Mouse (Mus musculus): ENCODE data around the gene Zfp605. TPM values are rescaled to one million over a fixed set of nuclear protein-coding genes. Genes with fewer than 3 reads are reported as not detected.
"Not testable (repeated sequence)": the region's sequence is repeated elsewhere in the genome, so short reads cannot be mapped to it uniquely, and the experiment has no call there.

The Zfp605 gene
- total RNA-seq (2014; fragmentation: Nextera tagmentation): 4.1 and 10.3 TPM in 2 replicates
- total RNA-seq (2017): 8.2 and 8.9 TPM in 2 replicates

DNA sequence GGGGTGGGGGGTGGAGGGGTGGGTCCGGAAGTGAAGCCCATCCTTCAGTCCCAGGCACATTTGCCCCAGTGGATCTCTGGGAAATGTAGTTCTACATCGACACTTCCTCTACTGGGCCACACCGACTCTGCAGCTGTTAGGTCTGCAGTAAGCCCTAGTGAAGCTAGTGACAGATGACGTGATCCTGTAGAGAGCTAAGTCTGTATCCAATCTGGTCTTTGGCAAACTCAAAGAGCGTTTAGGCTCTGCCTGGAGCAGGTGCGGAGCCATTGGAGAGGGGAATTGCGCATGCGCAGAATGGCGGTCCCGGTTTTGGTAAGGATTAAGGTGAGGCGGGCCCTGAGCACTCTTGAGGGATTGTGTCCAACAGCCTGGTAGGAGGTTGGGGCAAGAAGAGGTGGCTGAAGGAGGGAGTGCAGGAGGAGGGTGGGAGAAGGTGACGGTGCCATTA lies at the start of gene Zfp605:
Zfp605 (plus strand) TSS at position 102 of the 451 bp plus-strand sequence.
- peak; percentile 61 for ATAC-seq (replicated peaks; ENCODE audit: low FRiP score, low TSS enrichment, poor library complexity, severe bottlenecking)

DNA sequence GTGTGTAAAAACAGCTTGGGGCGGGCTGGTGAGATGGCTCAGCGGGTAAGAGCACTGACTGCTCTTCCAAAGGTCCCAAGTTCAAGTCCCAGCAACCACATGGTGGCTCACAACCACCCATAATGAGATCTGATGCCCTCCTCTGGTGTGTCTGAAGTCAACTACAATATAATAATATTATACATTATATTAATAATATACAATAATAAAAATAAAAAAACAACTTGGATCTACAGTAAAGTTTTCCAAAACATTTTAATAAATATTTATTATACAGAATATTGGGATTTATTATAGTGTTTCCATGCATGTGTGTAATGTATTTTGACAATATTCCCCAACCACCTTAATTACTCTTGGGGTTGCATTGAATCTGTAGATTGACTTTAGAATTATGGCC lies 37.5 kb upstream of the Zfp605 start, which contains the start of gene Gm17655:
Gm17655 (minus strand) TSS at position 101 of the 400 bp plus-strand sequence.
- ATAC-seq (replicated peaks; ENCODE audit: low FRiP score, low TSS enrichment, poor library complexity, severe bottlenecking): not testable (repeated sequence)

DNA sequence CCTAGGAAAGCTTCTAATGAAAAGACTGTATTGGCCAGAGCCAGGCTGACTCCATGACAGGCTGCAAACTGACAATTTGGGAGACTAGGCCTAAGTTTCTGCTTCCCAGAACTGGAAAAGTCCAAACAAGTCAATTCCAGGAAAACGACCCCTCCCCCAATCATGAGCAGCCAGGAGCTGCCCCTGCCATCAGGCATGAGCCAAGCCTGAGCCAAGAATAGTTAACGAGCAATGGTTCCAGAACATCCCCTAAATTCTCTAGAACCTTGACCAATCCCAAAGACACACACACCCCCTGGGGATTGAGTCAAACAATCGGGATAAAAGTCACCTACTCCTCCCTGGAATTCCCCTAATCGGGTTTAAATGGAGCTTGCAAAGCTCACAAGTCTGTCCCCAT lies 26.9 kb upstream of the Zfp605 start:
- no peak for ATAC-seq (replicated peaks; ENCODE audit: low FRiP score, low TSS enrichment, poor library complexity, severe bottlenecking)

DNA sequence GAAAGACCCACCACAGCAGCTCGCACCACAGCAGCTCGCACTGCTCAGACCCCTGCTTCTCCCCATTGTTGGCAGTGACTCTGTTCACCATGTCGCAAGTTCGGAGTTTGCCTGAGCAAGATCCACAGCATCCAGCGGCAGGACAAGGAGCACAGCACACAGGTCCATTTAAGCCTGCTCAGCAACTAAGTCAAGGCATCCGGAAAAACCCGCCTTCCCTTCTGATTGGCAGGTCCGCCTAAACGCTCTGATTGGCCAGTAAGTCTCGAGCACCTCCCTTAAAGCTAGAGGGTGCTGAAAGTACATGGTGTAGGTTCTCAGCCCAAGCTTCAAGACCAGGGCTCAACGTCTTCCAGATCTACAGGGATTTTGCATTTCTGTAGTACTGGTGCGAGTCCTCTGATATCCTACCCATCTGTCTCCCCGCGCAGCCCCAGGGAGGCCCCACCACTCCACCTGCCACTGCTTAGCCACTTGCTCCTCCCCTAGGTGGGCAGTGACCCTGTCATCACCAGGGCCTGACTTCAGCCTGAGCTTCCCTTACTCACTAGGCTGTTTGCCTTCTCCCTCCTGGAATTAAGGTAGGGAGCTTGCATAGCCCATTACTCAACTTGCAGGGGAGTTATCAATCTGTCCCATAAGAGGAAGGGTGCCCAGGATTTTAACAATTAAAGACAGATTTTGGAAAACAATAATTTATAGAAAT lies 23.6 kb upstream of the Zfp605 start:
- ATAC-seq (replicated peaks; ENCODE audit: low FRiP score, low TSS enrichment, poor library complexity, severe bottlenecking): no peak

DNA sequence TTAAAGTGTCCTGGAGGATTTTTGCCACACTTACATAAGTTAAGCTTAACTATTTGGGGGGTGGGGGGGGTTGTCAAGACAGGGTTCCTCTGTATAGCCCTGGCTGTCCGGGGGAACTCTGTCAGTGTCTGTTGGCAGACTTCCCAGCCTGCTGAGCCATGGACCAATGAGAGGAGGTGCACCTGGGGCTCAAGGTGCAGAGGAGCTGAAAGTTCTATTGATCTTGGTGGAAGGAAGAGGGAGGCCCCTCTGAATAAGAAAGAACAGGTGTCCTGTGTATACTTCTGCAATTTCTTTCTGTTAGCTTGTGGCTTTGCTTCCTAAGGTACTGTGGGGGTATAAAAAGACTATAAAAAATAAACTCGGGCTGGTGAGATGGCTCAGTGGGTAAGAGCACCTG lies 18.3 kb upstream of the Zfp605 start:
- no peak for ATAC-seq (replicated peaks; ENCODE audit: low FRiP score, low TSS enrichment, poor library complexity, severe bottlenecking)

- ATAC-seq (replicated peaks; ENCODE audit: low FRiP score, low TSS enrichment, poor library complexity, severe bottlenecking): peak; percentile 99
Measured at GRCm38 (mm10) chr5:110094030-110094846, 15.7 kb upstream of the Zfp605 start, which contains the start of gene Gm35315. TSS of gene Gm35315 (minus strand) at chr5:110094420.

GRCm38 (mm10) chr5:110094847-110095213 lies 15.1 kb upstream of the Zfp605 start:
- peak; percentile 40 for ATAC-seq (replicated peaks; ENCODE audit: low FRiP score, low TSS enrichment, poor library complexity, severe bottlenecking)

DNA sequence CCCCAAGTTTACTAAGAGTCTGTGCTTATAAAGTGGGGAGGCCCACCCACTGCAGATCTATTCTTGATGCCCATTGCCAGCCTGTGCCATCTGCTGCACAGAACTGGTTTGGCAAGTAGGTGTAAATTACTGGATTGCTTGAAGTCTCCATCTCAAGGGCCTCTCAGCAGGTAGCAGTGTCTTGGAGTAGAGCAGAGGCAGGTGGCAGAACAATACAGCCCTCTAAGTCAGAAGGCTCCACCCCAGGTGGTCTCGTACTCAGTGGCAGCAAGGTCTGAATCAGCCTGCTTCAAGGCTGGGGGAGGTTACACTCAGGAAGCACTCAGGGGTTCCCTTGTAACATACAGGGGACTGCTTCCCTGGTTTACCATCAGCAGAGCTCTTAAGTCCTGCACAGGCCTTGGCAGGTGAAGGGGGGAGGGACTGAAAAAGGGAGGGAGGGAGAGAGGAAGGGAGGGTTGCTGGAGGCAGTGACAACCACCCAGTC lies 10.9 kb upstream of the Zfp605 start:
- ATAC-seq (replicated peaks; ENCODE audit: low FRiP score, low TSS enrichment, poor library complexity, severe bottlenecking): no peak

DNA sequence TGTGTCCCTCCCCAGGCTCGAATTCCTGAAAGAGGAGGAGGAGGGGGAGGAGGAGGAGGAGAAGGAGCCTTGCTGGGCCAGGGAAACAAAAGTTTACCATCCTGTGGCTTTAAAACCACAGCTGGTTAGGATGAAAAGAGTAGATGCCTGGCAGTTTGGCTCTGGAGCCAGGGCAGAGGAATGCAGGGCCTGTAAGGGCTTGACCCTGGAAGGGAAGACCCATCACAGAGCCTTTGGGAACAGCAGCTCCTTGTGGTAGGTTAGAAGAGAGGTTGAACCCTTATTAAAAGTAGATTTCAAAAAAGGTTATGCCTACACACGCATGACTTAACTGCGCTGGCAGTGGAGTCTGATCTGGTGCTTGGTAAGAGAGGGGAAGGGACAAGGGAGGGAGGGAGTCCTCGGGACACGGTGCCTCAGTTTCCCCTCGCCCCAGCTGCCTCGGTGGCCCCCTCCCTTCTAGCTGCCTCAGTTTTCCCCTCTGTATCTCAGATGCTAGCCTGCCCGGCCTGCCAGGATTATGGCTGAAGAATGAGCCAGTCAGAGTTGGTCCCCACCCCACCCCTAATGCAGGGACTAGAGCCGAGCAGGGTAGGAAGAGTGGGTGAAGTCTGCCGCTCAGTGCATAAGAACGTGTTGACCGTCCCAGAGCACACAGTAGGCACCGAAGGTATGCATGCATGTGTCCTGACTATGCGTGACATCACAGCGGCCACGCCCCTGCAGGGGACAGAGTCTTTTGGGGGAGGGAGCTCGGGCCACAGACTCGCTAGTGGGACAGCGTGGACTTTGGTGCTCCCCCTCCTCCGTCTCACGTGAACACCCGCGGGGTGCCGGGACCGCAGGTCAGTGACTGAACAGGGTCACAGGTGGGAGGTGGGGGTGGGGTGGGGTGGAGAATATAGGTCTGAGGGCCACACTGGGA lies 10.0 kb upstream of the Zfp605 start, which contains the start of gene Plcxd1:
Plcxd1 (plus strand) TSS at position 314 of the 925 bp plus-strand sequence.
- ATAC-seq (replicated peaks; ENCODE audit: low FRiP score, low TSS enrichment, poor library complexity, severe bottlenecking): no peak

DNA sequence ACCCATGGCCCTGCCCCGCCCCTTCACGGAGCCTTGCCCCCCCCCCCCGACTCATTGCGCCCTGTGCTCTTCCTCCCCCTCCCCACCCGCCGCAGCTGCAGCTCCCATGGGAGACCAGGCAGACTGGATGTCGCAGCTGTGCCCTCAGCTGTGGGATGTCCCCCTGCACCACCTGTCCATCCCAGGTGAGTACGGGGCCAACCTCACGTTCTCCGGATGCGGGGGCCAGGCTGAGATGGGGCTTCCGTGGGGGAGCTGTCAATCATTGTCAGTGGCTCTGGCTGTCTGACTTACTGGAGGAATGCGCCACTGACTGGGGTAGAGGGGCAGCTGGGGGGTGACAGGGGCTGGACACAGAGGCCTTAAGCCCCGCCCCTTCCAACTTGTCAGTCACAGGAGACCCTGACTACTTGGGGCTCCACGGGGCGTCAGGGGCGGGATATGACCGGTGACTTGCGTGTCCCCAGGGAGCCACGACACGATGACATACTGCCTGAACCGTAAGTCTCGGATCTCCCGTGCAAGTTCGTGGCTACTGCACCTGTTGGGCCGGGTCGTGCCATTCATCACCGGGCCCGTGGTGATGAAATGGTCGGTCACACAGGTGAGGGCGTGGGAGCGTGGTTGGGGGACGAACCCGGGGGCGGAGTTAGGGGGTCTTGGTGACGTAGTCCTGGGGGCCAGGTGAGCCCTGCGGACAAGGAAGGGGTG lies 8.8 kb upstream of the Zfp605 start:
- peak; percentile 9 for ATAC-seq (replicated peaks; ENCODE audit: low FRiP score, low TSS enrichment, poor library complexity, severe bottlenecking)

GRCm38 (mm10) chr5:110101716-110102347 lies 8.1 kb upstream of the Zfp605 start:
- ATAC-seq (replicated peaks; ENCODE audit: low FRiP score, low TSS enrichment, poor library complexity, severe bottlenecking): peak; percentile 36; the same call in 1 of the 2 replicates

DNA sequence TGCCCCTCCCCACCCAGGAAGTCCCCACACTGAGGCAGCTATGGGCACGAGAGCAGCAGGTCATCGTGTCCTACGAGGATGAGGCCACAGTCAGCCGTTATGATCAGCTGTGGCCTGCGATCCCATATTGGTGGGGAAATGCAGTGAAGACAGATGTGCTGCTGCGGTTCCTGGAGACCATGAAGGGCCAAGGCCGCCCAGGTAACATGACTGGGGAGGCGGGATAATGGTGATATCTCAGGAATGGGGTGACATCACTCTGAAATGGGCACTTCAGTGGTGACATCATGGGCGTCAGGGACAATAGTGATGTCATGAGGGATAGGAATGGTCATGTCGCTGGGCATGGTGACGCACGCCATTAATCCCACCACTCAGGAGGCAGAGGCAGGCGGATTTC lies 7.5 kb upstream of the Zfp605 start:
- no peak for ATAC-seq (replicated peaks; ENCODE audit: low FRiP score, low TSS enrichment, poor library complexity, severe bottlenecking)

DNA sequence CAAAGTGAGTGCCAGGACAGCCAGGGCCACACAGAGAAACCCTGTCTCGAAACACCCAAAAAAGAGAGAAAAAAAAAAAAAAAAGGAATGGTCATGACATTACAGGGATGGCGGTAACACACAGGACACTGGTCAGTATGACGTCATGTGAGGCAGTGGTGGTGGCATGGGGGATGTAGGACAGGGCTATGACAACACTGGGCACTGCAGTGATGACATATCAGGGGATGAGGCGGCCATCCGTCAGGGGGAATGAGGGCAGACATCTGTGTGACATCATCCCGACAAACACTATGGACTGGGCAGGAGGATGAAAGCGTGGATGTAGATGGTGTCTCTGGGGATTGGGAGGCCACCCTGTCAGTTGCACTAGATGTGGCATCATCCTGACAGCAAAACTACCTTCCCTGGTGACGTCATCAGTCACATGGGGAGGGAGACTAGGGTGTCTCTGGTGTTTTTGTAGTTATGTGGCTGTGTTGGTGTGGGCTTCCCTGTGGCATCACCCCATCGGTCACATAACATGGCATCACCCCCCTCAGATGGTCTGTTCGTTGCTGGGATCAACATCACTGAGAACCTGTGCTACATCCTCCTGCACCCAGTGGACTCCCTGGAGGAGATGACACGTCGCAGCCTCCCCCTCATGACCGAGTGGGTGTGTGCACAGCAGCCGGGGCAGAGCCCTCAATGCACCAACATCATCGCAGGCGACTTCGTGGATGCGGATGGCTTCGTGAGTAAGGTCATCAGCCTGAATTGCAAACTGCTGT lies 6.9 kb upstream of the Zfp605 start:
- ATAC-seq (replicated peaks; ENCODE audit: low FRiP score, low TSS enrichment, poor library complexity, severe bottlenecking): no peak

DNA sequence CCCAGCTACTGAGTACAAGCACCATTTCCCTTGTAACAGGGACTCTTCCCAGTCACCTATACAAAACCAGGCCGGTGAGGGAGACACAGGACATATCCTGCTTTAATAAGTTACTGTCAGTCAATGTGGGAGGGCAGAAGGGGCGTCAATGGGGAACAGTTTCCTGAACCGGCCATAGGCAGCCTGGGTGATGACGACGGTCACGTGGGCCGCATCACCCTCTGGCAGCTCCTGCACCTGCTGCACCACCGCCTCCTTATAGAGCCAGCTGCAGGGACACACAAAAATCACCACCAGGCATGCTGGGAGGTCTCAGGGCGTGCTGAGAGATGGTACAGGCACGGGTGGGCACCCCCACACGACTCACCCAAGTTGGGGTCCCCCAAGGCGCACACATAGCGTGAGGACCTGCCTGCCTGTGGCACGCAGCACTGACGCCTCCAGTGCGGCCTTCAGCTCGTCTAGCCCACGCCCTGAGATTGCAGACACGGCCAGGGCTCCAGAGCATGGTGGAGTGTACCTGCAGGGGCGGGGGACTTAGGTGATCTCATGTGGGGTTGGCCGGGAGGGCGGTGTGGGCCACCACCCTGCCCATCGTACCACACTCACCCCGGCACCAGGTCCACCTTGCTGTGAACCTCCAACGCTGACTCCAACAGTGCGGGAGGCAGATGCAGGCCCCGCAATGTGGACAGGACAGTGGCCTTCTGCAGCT lies 5.8 kb upstream of the Zfp605 start:
- no peak for ATAC-seq (replicated peaks; ENCODE audit: low FRiP score, low TSS enrichment, poor library complexity, severe bottlenecking)

DNA sequence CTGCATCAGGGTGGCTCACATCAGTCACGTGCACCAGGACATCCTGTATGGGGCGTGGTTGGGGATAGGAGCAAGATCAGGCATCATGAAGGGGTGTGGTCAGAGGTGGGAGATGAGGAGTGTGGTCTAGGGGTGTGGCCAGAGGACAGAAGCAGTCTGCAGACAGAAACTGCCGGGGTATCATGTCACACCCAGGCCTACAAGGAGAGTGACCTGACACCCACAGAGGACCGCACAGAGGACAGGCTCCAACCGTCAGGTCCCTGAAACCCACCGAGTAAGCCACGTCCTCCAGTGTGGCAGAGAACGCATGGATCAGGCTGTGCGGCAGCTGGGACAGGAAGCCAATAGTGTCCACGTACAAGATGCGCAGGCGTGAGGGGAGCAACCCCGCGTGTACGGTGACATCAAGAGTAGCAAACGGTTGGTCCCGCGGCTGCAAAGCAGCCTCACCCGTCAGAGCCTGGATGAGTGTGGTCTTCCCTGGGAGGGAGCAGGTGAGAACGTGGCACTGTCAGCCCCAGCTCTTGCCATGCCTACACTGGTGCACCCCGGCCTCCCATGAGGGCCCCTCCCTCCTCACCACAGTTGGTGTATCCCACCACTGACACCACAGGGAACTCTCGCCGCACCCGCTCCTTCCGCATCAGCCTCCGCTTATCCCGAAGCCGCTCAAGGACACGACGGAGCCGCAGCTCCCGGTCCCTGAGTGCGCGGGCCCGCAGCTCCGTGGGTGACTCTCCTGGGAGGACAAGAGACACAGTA lies 5.1 kb upstream of the Zfp605 start:
- ATAC-seq (replicated peaks; ENCODE audit: low FRiP score, low TSS enrichment, poor library complexity, severe bottlenecking): no peak

All from megakaryocyte-erythroid progenitor cell, adult 5-6 weeks (primary cell).